Mouse (Mus musculus): Measurements from ENCODE around the gene Hyal2.

GRCm38 (mm10) chr9:107555701-107556100 is 12.0 kb upstream of the Hyal2 start:
- TF ChIP-seq HCFC1 (IDR thresholded peaks at IDR 0.05; ENCODE audit: low read depth, low read length) (no peak), MAFK (IDR thresholded peaks at IDR 0.05; ENCODE audit: borderline replicate concordance, low read depth, low read length) (no peak), POLR2A (IDR thresholded peaks at IDR 0.05; ENCODE audit: control insufficient read depth in 1 of 2, insufficient read depth in 1 of 2, low read depth in 1 of 2, low read length in 2 of 2, poor library complexity in 1 of 2) (no peak), MAX (IDR thresholded peaks at IDR 0.05; ENCODE audit: low read length) (no peak)

Data from MEL (cell line).